Comparison of ENCODE assay signal across 11 mouse cellular contexts in the genomic region with DNA sequence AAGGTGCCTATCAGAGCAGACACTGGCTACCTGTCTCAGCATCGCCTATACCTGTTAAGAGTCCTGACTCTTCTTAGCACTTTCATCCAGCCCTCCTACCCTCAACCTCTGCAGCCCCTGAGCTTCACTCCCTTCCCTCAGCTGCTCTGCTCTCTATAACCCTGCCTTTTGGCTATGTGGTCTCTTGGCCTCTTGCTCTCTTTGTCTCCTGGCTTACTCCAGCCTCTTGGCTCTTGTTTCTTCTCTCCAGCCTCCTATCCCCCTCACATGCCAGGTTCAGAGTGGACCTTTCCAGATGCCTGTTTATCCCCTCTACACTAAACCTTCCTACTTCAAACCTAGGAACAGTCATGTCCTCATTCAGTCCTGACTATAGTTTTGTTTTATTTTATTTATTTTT. TPM values are rescaled to one million over a fixed set of nuclear protein-coding genes. Genes with fewer than 3 reads are reported as not detected.
DNase-seq lines count a peak whose midpoint lies in the region; ATAC-seq lines count a peak whose summit lies in the region.
"Had no signal": no experiment of that assay in that cellular context is flagged by ENCODE, and none has a peak within 500 bp of the region (broad histone marks: within the 10 kb centered on the region; RNA-seq: fewer than 3 reads in every experiment).

No protein-coding gene starts in this region.

- no peak overlapping the region for H3K9ac ChIP-seq in hindbrain, embryonic 13.5 days
- H3K9ac ChIP-seq in hindbrain, embryonic 14.5 days: no peak overlapping the region
- H3K9ac ChIP-seq in embryonic facial prominence, embryonic 13.5 days: no peak overlapping the region
- H3K9ac ChIP-seq in liver, embryonic 16.5 days (ENCODE audit: low read depth, low read length): no peak overlapping the region

- H3K4me2 ChIP-seq in hindbrain, embryonic 13.5 days: peak overlapping the region; percentile 74
- H3K4me2 ChIP-seq in hindbrain, embryonic 14.5 days (replicated peaks): no peak overlapping the region
- peak overlapping the region; percentile 81 for H3K4me2 ChIP-seq in embryonic facial prominence, embryonic 13.5 days
- 0 out of 2 replicates have a peak overlapping the region, but pooled peaks have one; percentile 14 for H3K4me2 ChIP-seq in liver, embryonic 16.5 days (ENCODE audit: low read depth, low read length)

- H3K36me3 ChIP-seq in erythroblast, embryonic 14.5 days (ENCODE audit: control insufficient read depth): peaks cover 39% of the 10 kb centered on the region
- no peaks in the 10 kb centered on the region for H3K36me3 ChIP-seq in hindbrain, embryonic 13.5 days
- no peaks in the 10 kb centered on the region for H3K36me3 ChIP-seq in hindbrain, embryonic 14.5 days (replicated peaks; ENCODE audit: control insufficient read depth, insufficient read depth)
- peaks cover 5% of the 10 kb centered on the region for H3K36me3 ChIP-seq in embryonic facial prominence, embryonic 13.5 days
- no peaks in the 10 kb centered on the region; the same call in 1 of the 2 replicates for H3K36me3 ChIP-seq in liver, embryonic 16.5 days (ENCODE audit: control insufficient read depth, insufficient read depth)

- H3K27ac ChIP-seq in hindbrain, embryonic 13.5 days: no peak overlapping the region
- H3K27ac ChIP-seq in hindbrain, embryonic 14.5 days: no peak overlapping the region
- H3K27ac ChIP-seq in embryonic facial prominence, embryonic 13.5 days: no peak overlapping the region
- no peak overlapping the region for H3K27ac ChIP-seq in liver, embryonic 16.5 days (ENCODE audit: low read length)

- no peak for DNase-seq in hindbrain, embryonic 14.5 days (ENCODE audit: low spot score)
- DNase-seq in frontal cortex, postnatal 25 days (ENCODE audit: low spot score in 2 of 2): no peak
- DNase-seq: adrenal gland, postnatal 25 days; cerebellum, adult 8-10 months had no signal

- WGBS in hindbrain, embryonic 13.5 days: 92% methylated on average over 1 of the region's 1 CpGs
- 94% methylated on average over 1 of the region's 1 CpGs for WGBS in hindbrain, embryonic 14.5 days
- WGBS in embryonic facial prominence, embryonic 13.5 days: 92% methylated on average over 1 of the region's 1 CpGs
- WGBS in liver, embryonic 16.5 days (ENCODE audit: insufficient replicate concordance): 92% methylated on average over 1 of the region's 1 CpGs

- H3K27me3 ChIP-seq in erythroblast, embryonic 14.5 days (ENCODE audit: control insufficient read depth): peaks cover 7% of the 10 kb centered on the region
- H3K27me3 ChIP-seq in hindbrain, embryonic 13.5 days: peaks cover 10% of the 10 kb centered on the region
- H3K27me3 ChIP-seq in hindbrain, embryonic 14.5 days (ENCODE audit: control insufficient read depth, insufficient read depth, low read length): peaks cover 9% of the 10 kb centered on the region
- peaks cover 5% of the 10 kb centered on the region for H3K27me3 ChIP-seq in embryonic facial prominence, embryonic 13.5 days
- no peaks in the 10 kb centered on the region for H3K27me3 ChIP-seq in liver, embryonic 16.5 days (ENCODE audit: control insufficient read depth, insufficient read depth, low read depth, low read length)

- H3K4me3 ChIP-seq in erythroblast, embryonic 14.5 days (replicated peaks): peak overlapping the region; percentile 19
- no peak overlapping the region for H3K4me3 ChIP-seq in hindbrain, embryonic 13.5 days
- H3K4me3 ChIP-seq in hindbrain, embryonic 14.5 days (replicated peaks; ENCODE audit: low read length): no peak overlapping the region
- peak overlapping the region; percentile 99; the same call in 1 of the 2 replicates for H3K4me3 ChIP-seq in embryonic facial prominence, embryonic 13.5 days
- H3K4me3 ChIP-seq in liver, embryonic 16.5 days (ENCODE audit: low read depth, low read length): no peak overlapping the region

- peaks cover 53% of the 10 kb centered on the region for H3K4me1 ChIP-seq in erythroblast, embryonic 14.5 days (ENCODE audit: control insufficient read depth)
- H3K4me1 ChIP-seq in hindbrain, embryonic 13.5 days (replicated peaks): peaks cover 38% of the 10 kb centered on the region
- peaks cover 32% of the 10 kb centered on the region for H3K4me1 ChIP-seq in hindbrain, embryonic 14.5 days (replicated peaks; ENCODE audit: control insufficient read depth, insufficient read depth, low read length)
- H3K4me1 ChIP-seq in embryonic facial prominence, embryonic 13.5 days: peaks cover 15% of the 10 kb centered on the region
- peaks cover 24% of the 10 kb centered on the region for H3K4me1 ChIP-seq in liver, embryonic 16.5 days (ENCODE audit: control insufficient read depth, low read depth, low read length)

- ATAC-seq in erythroblast, adult 5-6 weeks (replicated peaks; ENCODE audit: low FRiP score, poor library complexity, severe bottlenecking): no peak
- no peak for ATAC-seq in hindbrain, embryonic 13.5 days (ENCODE audit: low FRiP score)
- no peak for ATAC-seq in hindbrain, embryonic 14.5 days (ENCODE audit: low FRiP score)
- ATAC-seq in embryonic facial prominence, embryonic 13.5 days (ENCODE audit: insufficient number of reproducible peaks, insufficient read depth, low FRiP score, low TSS enrichment, low read depth): no peak
- no peak for ATAC-seq in liver, embryonic 16.5 days (ENCODE audit: low read depth)
- no peak for ATAC-seq in erythroid progenitor cell, adult 5-6 weeks (replicated peaks; ENCODE audit: low FRiP score, poor library complexity, severe bottlenecking)

- H3K9me3 ChIP-seq in erythroblast, embryonic 14.5 days (ENCODE audit: control insufficient read depth, low read length): no peaks in the 10 kb centered on the region
- H3K9me3 ChIP-seq in hindbrain, embryonic 13.5 days: no peaks in the 10 kb centered on the region
- no peaks in the 10 kb centered on the region for H3K9me3 ChIP-seq in hindbrain, embryonic 14.5 days (ENCODE audit: control insufficient read depth, low read length)
- no peaks in the 10 kb centered on the region for H3K9me3 ChIP-seq in embryonic facial prominence, embryonic 13.5 days
- H3K9me3 ChIP-seq in liver, embryonic 16.5 days (replicated peaks; ENCODE audit: control insufficient read depth, low read length): no peaks in the 10 kb centered on the region

RNA-seq across cellular contexts. Expression of a gene that starts 2.6 kb away (rescaled TPM):
- polyA plus RNA-seq in erythroblast, embryonic 14.5 days (2012): not detected in 2 replicates
- total RNA-seq in erythroblast, adult 5-6 weeks (2015; ENCODE audit: low replicate concordance): not detected in 2 replicates
- not detected in 2 replicates for total RNA-seq in erythroblast, adult 5-6 weeks (2017; ENCODE audit: low replicate concordance)
- polyA plus RNA-seq in hindbrain, embryonic 13.5 days (2015; fragmentation: Nextera tagmentation; extraction: Ambion mirVana): not detected in 2 replicates
- 1.8 and 2.0 TPM in 2 replicates for polyA plus RNA-seq in hindbrain, embryonic 14.5 days (2014; fragmentation: Nextera tagmentation; extraction: Ambion mirVana)
- not detected in 2 replicates for polyA plus RNA-seq in embryonic facial prominence, embryonic 13.5 days (2015; fragmentation: Nextera tagmentation; extraction: Ambion mirVana)
- polyA plus RNA-seq in liver, embryonic 16.5 days (2015; fragmentation: Nextera tagmentation; extraction: Ambion mirVana): 1.1 and 1.4 TPM in 2 replicates
- not detected in 2 replicates for total RNA-seq in erythroid progenitor cell, adult 5-6 weeks (2015; ENCODE audit: low replicate concordance)
- not detected in 2 replicates for total RNA-seq in erythroid progenitor cell, adult 5-6 weeks (2017; ENCODE audit: low replicate concordance)
- total RNA-seq: adrenal gland, postnatal 25 days had no signal
- polyA plus RNA-seq: forebrain, embryonic 11.5 days had no signal

RNA-seq across cellular contexts. Expression of a gene that starts 3.1 kb away (rescaled TPM):
- polyA plus RNA-seq in erythroblast, embryonic 14.5 days (2012): 20.6 and 30.2 TPM in 2 replicates
- 68.6 and 68.8 TPM in 2 replicates for total RNA-seq in erythroblast, adult 5-6 weeks (2015; ENCODE audit: low replicate concordance)
- total RNA-seq in erythroblast, adult 5-6 weeks (2017; ENCODE audit: low replicate concordance): 58.3 and 77.7 TPM in 2 replicates
- 67.1 and 75.1 TPM in 2 replicates for polyA plus RNA-seq in hindbrain, embryonic 13.5 days (2015; fragmentation: Nextera tagmentation; extraction: Ambion mirVana)
- 96.9 and 112 TPM in 2 replicates for polyA plus RNA-seq in hindbrain, embryonic 14.5 days (2014; fragmentation: Nextera tagmentation; extraction: Ambion mirVana)
- polyA plus RNA-seq in embryonic facial prominence, embryonic 13.5 days (2015; fragmentation: Nextera tagmentation; extraction: Ambion mirVana): 89.9 and 98.2 TPM in 2 replicates
- polyA plus RNA-seq in liver, embryonic 16.5 days (2015; fragmentation: Nextera tagmentation; extraction: Ambion mirVana): 38.1 and 41.1 TPM in 2 replicates
- total RNA-seq in erythroid progenitor cell, adult 5-6 weeks (2015; ENCODE audit: low replicate concordance): 89.7 and 95.2 TPM in 2 replicates
- 68.7 and 76.9 TPM in 2 replicates for total RNA-seq in erythroid progenitor cell, adult 5-6 weeks (2017; ENCODE audit: low replicate concordance)

Comparison
In these comparisons a context has a peak if more than half of its experiments do, and no peak if none do; other contexts are left out.
1. H3K4me3 ChIP-seq: peak in erythroblast, embryonic 14.5 days (single experiment) and embryonic facial prominence, embryonic 13.5 days (single experiment); none in hindbrain, embryonic 13.5 days (single experiment), hindbrain, embryonic 14.5 days (single experiment) and liver, embryonic 16.5 days (single experiment).